Mouse (Mus musculus) ovary, postnatal 36 days (tissue): ENCODE measurements around the gene Yeats4.

Experiments used
- DNase-seq: peaks from one replicate; pipeline ENCODE4 v3.0.0; 2022; ENCODE audit warnings: low spot score, mixed read lengths

Gene Yeats4

GRCm38 (mm10) chr10:117199701-117200100, 24.6 kb downstream of the Yeats4 start:
- no peak for DNase-seq

DNA sequence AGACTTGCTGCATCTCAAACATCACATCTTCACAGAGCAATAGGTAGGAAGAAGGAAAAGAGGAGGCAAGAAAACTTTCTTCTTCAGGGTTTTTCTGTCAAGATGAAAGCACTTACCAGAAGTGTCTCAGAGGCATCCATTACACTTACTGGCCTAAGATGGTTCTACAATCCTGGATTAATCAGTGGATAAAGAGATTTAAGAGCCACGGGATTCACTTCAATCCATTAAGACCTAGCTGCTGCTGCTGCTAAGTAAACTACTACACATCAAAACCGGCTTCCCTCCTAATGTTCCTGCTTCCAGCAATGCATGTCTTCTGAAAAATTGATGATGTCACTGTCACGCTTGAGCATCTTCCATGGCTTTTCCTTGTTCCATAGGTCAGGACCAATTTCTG, 27.6 kb downstream of the Yeats4 start:
- DNase-seq: no peak

DNA sequence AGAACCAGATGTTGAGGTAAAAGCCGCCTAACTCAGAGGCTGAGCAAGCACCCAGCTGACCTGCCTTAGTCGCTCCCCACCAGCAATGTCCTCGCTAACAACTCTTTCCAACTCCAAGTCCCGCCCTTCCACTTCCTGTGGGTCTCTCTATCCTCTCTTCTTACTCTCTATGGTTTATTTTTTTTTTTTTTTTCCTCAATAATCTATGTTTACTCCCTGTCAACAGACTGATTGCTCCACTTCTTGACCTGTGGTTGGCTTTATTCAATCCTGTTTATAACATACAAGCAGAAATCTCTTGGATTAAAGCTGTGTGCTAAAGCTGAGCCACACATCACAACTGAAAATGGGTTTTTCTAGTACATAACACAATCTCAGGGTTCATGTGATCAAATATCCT, 28.6 kb downstream of the Yeats4 start:
- DNase-seq: no peak

DNA sequence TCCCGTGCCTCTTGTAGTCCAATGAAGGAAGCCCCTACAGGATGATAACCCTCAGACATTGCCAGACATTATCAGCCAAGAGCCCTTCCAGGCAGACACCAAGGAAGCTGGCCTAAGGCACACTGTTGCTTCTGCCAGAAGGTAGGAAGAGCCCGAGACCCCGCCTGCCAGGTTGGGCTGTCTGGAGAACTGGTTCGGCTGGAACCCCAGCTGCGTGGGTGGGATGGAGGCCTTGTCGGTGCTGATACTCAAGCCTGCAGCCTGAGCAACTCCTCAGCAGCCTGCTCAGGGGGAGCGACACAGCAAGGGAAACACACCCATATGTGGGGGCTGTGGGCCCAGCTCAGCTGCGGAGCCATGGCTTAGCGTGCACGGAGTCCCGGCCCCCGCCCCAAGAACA, 29.3 kb downstream of the Yeats4 start:
- peak; percentile 56 for DNase-seq

- DNase-seq: no peak
Measured at GRCm38 (mm10) chr10:117193364-117193763, 30.9 kb downstream of the Yeats4 start.

DNA sequence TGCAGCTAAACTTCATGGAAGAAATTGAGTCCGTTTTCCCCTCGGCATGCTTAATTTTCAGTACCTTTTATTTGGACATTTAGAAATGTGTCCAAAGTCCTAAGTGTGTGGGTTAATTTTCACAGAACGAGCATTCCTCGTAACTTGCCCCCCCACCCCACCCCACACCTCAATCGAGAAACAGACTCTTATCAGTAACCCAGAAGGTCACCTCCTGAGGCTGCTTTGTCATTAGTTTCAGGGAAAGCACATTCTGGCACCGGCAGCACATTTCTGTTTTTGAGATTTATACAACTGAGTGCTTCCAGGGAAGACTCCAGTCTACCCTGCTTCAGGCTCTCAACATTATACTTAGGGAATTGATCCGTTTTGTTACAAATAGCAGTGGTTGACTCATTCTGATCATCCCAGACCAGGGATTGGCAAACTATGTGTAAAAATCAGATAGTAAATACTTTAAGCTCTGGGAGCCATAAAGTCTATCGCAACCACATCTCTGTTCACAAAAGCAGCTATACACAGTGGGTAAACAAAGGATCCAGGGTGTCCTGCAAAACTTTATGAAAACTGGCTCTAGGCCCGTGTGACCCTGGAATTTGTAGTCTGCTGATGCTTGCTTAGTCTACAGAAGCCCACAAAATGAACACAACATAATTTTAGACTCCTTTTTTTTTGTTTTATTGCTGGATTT, 38.8 kb downstream of the Yeats4 start:
- DNase-seq: no peak

GRCm38 (mm10) chr10:117181098-117181497, 43.2 kb downstream of the Yeats4 start:
- DNase-seq: no peak

- DNase-seq: no peak
Measured at GRCm38 (mm10) chr10:117174645-117175044, 49.7 kb downstream of the Yeats4 start.

DNA sequence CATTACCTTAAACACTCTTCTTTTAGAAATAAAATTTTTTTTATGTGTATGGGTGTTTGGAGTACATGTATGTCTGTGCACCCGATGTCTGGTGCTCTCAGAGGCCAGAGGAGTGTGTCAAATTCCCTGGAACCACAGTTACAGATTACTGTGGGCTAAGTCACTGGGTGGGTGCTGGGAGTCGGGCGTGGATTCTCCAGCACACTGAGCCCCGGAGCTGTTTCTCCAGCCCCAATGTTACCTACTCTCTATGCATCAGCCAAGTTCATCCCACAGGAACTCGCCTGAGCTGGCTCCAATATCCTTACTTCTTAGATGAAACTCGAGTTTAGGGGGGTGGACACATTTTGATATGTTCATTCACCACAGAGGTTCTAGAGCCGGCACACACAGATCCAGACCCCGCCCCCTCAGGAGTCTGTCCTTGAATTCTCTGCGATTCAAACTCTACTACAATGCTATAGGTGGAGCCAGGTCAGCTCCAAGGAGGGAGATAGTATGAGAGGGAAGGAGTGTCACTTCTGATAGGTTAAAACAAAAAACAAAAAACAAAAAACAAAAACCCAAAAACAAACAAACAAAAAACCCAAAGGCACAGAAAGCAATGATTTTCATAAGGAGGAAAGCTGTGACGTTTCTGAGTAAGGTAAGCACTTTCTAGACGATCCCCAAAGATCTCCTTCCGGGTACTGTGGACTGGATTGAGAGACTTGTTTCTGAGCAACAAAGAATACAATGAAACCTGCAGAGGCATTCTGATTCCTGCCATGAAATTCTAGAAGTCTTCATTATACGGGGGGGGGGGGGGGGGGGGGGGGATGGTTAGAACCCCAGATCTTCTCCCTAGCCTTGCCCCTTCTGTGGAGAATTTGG, 50.5 kb downstream of the Yeats4 start:
- DNase-seq: no peak

GRCm38 (mm10) chr10:117173111-117173510, 51.2 kb downstream of the Yeats4 start:
- DNase-seq: no peak

- no peak for DNase-seq
Measured at GRCm38 (mm10) chr10:117172069-117172468, 52.2 kb downstream of the Yeats4 start.

DNA sequence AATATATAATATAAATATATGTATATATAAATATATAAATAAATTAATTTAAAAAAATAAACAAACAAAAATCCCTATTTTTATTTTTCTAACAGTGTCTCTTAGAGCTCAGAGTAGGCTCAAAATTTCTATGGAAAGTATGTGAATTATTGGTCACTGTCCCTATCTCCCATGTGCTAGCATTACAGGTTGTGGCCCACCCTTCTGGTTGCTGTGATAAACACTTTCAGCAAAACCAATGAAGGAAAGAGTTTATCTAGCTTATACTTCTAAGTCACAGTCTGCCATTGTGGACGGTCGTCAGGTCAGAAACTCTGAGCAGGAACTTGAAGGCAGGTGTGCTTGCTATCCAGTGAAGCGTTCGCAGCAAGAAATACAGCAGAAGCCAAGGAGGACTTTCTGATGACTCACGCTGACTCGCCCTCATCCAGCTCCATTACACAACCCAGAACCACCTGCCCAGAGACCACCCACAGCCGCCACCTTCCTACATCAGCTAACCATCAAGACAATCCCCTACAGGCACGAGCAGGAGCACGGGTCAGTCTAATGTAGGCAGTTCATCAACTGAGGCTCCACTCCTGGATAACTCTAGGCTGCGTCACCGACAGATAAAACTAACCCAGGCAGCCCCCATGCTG, 57.4 kb downstream of the Yeats4 start:
- no peak for DNase-seq
